Mouse (Mus musculus) forebrain, embryonic 14.5 days (tissue): ENCODE results near the gene B4galnt1. TPM values are rescaled to one million over a fixed set of nuclear protein-coding genes. Genes with fewer than 3 reads are reported as not detected.
"Not testable (repeated sequence)": the region's sequence is repeated elsewhere in the genome, so short reads cannot be mapped to it uniquely, and the experiment has no call there.

Source experiments
- ATAC-seq: fragments of 200-750 bp; cut with Nextera tagmentation; 2 replicates; pipeline ENCODE4 v1.8.0; 2017; ENCODE audit warnings: mild to moderate bottlenecking, moderate library complexity
- DNase-seq: peaks from one replicate; pipeline ENCODE4 v3.0.0-alpha.2; 2015; ENCODE audit warnings: low spot score
- H3K27ac ChIP-seq: fragments of 300-500 bp; sonication (generic); 2 replicates; pipeline ENCODE4 v1.5.1; 2014; ENCODE audit warnings: low read depth, mild to moderate bottlenecking, control low read depth, low read length, moderate library complexity
- H3K27me3 ChIP-seq: fragments of 300-500 bp; sonication (generic); replicated peaks from 2 replicates; pipeline ENCODE4 v1.6.1; 2014; ENCODE audit warnings: low read length, control low read depth, mixed read lengths; ENCODE audit not compliant: control insufficient read depth, insufficient read depth
- H3K36me3 ChIP-seq: fragments of 300-500 bp; sonication (generic); 2 replicates; pipeline ENCODE4 v1.6.1; 2014; ENCODE audit warnings: low read length, control low read depth; ENCODE audit not compliant: control insufficient read depth, insufficient read depth
- H3K4me1 ChIP-seq: fragments of 300-500 bp; sonication (generic); 2 replicates; pipeline ENCODE4 v1.6.1; 2014; ENCODE audit warnings: antibody characterized with exemption, low read length, control low read depth; ENCODE audit not compliant: control insufficient read depth, insufficient read depth
- H3K4me2 ChIP-seq: fragments of 300-500 bp; sonication (generic); 2 replicates; pipeline ENCODE4 v1.6.1; 2014; ENCODE audit warnings: mild to moderate bottlenecking, control low read depth, low read length
- H3K4me3 ChIP-seq: fragments of 300-500 bp; sonication (generic); 2 replicates; pipeline ENCODE4 v1.5.1; 2014; ENCODE audit warnings: low read depth, low read length, control low read depth
- H3K9ac ChIP-seq: fragments of 300-500 bp; sonication (generic); 2 replicates; pipeline ENCODE4 v1.6.1; 2014; ENCODE audit warnings: mild to moderate bottlenecking, low read length, control low read depth, moderate library complexity
- H3K9me3 ChIP-seq: fragments of 300-500 bp; sonication (generic); replicated peaks from 2 replicates; pipeline ENCODE4 v1.6.1; 2016; ENCODE audit warnings: low read length, control low read depth, mixed read lengths; ENCODE audit not compliant: control insufficient read depth
- WGBS: fragments of 180-500 bp; shearing (Covaris S2); extraction: QIAGEN DNeasy Blood & Tissue Kit; methylation state at CpG from one replicate; pipeline ENCODE4 v1.1.7; 2014; 5-methylcytosine and 5-hydroxymethylcytosine counted together
- polyA plus RNA-seq: library from polyadenylated mRNA; unstranded; fragments of >200 nt; fragmentation: Nextera tagmentation; extraction: Ambion mirVana; gene quantifications from 2 replicates; pipeline ENCODE4 v1.2.1, GENCODE M21; 2014

B4galnt1 gene
- polyA plus RNA-seq, 1 experiment from 2014 or later: 30.7 TPM

GRCm38 (mm10) chr10:127125210-127126001 lies 39.6 kb upstream of the B4galnt1 start:
- no peaks in the 10 kb centered on the region for H3K36me3 ChIP-seq
- peaks cover 15% of the 10 kb centered on the region for H3K4me1 ChIP-seq
- no peaks in the 10 kb centered on the region for H3K27me3 ChIP-seq
- H3K9ac ChIP-seq: no peak overlapping the region
- H3K9me3 ChIP-seq: no peaks in the 10 kb centered on the region
- no peak overlapping the region for H3K4me3 ChIP-seq
- H3K4me2 ChIP-seq: no peak overlapping the region
- 71% methylated on average over 9 of the region's 9 CpGs for WGBS
- DNase-seq (peak; percentile 61), ATAC-seq (no peak)
- no peak overlapping the region for H3K27ac ChIP-seq

GRCm38 (mm10) chr10:127126579-127126978 lies 38.4 kb upstream of the B4galnt1 start:
- ATAC-seq: no peak
- H3K9ac ChIP-seq: no peak overlapping the region

GRCm38 (mm10) chr10:127127711-127128279 lies 37.2 kb upstream of the B4galnt1 start:
- ATAC-seq: no peak
- Histone ChIP-seq H3K27me3 (no peaks in the 10 kb centered on the region), H3K27ac (no peak overlapping the region), H3K9me3 (no peaks in the 10 kb centered on the region), H3K9ac (no peak overlapping the region), H3K36me3 (no peaks in the 10 kb centered on the region), H3K4me1 (peaks cover 7% of the 10 kb centered on the region), H3K4me3 (no peak overlapping the region), H3K4me2 (no peak overlapping the region)
- 87% methylated on average over 7 of the region's 7 CpGs for WGBS
- DNase-seq: no peak

More at GRCm38 (mm10) chr10:127126579-127126978, 38.4 kb upstream of the B4galnt1 start:
- Histone ChIP-seq H3K4me1 (peaks cover 15% of the 10 kb centered on the region), H3K27ac (no peak overlapping the region), H3K27me3 (no peaks in the 10 kb centered on the region), H3K36me3 (no peaks in the 10 kb centered on the region), H3K9me3 (no peaks in the 10 kb centered on the region), H3K4me2 (no peak overlapping the region), H3K4me3 (no peak overlapping the region)
- 86% methylated on average over 5 of the region's 5 CpGs for WGBS
- no peak for DNase-seq

GRCm38 (mm10) chr10:127129431-127129830 lies 35.6 kb upstream of the B4galnt1 start:
- Histone ChIP-seq H3K9ac (no peak overlapping the region), H3K27me3 (no peaks in the 10 kb centered on the region), H3K27ac (no peak overlapping the region), H3K4me3 (no peak overlapping the region), H3K9me3 (no peaks in the 10 kb centered on the region), H3K36me3 (no peaks in the 10 kb centered on the region), H3K4me2 (no peak overlapping the region), H3K4me1 (no peaks in the 10 kb centered on the region)
- DNase-seq: no peak
- WGBS: 71% methylated on average over 4 of the region's 4 CpGs
- no peak for ATAC-seq

- DNase-seq: no peak
- Histone ChIP-seq H3K9me3 (no peaks in the 10 kb centered on the region), H3K4me3 (no peak overlapping the region), H3K36me3 (no peaks in the 10 kb centered on the region), H3K4me2 (no peak overlapping the region), H3K27ac (no peak overlapping the region), H3K4me1 (no peaks in the 10 kb centered on the region), H3K9ac (no peak overlapping the region), H3K27me3 (no peaks in the 10 kb centered on the region)
- WGBS: 74% methylated on average over 5 of the region's 5 CpGs
- no peak for ATAC-seq
These were observed 32.6 kb upstream of the B4galnt1 start for GRCm38 (mm10) chr10:127132469-127132868.

- H3K9ac ChIP-seq, H3K27me3 ChIP-seq, H3K4me1 ChIP-seq, H3K4me3 ChIP-seq, H3K9me3 ChIP-seq, H3K4me2 ChIP-seq, H3K27ac ChIP-seq, H3K36me3 ChIP-seq, ATAC-seq: not testable (repeated sequence)
- DNase-seq: peak; percentile 10
- 84% methylated on average over 3 of the region's 3 CpGs for WGBS
These were observed 30.5 kb upstream of the B4galnt1 start for GRCm38 (mm10) chr10:127134394-127135035.

GRCm38 (mm10) chr10:127135118-127135836 lies 29.7 kb upstream of the B4galnt1 start:
- Histone ChIP-seq H3K9ac (no peak overlapping the region), H3K27me3 (no peaks in the 10 kb centered on the region), H3K4me3 (no peak overlapping the region), H3K27ac (no peak overlapping the region), H3K9me3 (no peaks in the 10 kb centered on the region), H3K4me1 (no peaks in the 10 kb centered on the region), H3K36me3 (no peaks in the 10 kb centered on the region), H3K4me2 (no peak overlapping the region)
- DNase-seq: no peak
- 64% methylated on average over 8 of the region's 8 CpGs for WGBS
- no peak for ATAC-seq

GRCm38 (mm10) chr10:127136510-127136909 lies 28.5 kb upstream of the B4galnt1 start:
- WGBS: 98% methylated on average over 4 of the region's 4 CpGs
- Histone ChIP-seq H3K9ac (no peak overlapping the region), H3K4me3 (no peak overlapping the region), H3K27me3 (no peaks in the 10 kb centered on the region), H3K4me2 (no peak overlapping the region), H3K36me3 (no peaks in the 10 kb centered on the region), H3K9me3 (no peaks in the 10 kb centered on the region), H3K4me1 (no peaks in the 10 kb centered on the region), H3K27ac (no peak overlapping the region)
- DNase-seq (no peak), ATAC-seq (no peak)
